Mouse (Mus musculus): ENCODE results near the gene Stt3a. TPM values are rescaled to one million over a fixed set of nuclear protein-coding genes. Genes with fewer than 3 reads are reported as not detected.

Stt3a gene
- polyA plus RNA-seq, 1 experiment from 2014 or later = 323 TPM

DNA sequence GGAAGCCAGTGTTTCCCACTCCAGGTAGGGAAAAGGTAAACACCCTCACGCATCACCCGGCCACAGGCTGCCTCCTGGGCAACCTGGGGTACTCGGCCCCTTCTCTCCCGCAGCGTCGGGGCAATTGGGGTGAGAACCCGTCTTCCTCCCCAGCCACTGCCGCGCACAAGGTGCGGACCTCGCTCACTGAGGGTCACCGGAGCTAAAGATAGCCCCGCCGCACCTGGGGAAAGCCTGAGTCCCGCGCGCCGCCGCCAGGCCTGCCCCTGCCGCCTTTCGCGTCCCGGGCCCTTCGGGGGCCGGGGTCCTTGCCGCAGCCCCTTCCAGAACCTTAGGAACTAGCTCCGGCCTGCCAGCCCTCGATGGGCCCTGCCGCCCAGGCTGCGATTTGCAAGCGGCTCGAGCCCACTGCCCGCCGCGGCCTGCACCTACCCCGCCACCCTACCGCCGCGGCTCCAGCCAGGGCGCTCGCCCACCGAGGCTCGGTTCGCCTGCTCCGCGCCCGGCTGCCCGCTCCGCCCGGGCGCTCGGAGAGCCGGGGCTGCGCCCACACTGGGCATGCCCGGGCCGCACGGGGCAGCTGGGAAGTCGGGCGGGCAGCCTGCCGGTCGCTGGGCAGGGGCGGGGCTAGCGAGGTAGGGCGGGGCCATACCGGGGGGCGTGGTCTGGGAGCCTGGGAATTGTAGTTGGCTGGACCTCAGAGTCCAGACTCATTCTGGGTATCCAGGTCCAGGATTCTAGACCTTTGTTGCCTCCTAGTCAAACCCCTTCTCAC lies 29.5 kb upstream of the Stt3a start, which contains the start of gene Ei24:
Gene Ei24, minus strand, starts transcription at position 613 of the 775 bp plus-strand sequence.
- H3K9ac ChIP-seq (ENCODE audit: low read depth, low read length) = peak within 1 kb of the TSS; percentile 97
- peak within 1 kb of the TSS; percentile 99 for H3K4me3 ChIP-seq (ENCODE audit: low read length)
- ATAC-seq = peak; percentile 100
- peak within 1 kb of the TSS; percentile 87 for H3K4me2 ChIP-seq (ENCODE audit: low read depth, low read length)
- WGBS = under 1% methylated on average over 66 of the region's 66 CpGs
- peaks cover 9% of the 10 kb centered on the region for H3K4me1 ChIP-seq (ENCODE audit: control insufficient read depth, insufficient read depth, low read length)
- H3K9me3 ChIP-seq (ENCODE audit: control insufficient read depth, low read length) = no peaks in the 10 kb centered on the region
- H3K36me3 ChIP-seq (ENCODE audit: control insufficient read depth, insufficient read depth, low read length) = no peaks in the 10 kb centered on the region
- no peaks in the 10 kb centered on the region for H3K27me3 ChIP-seq (replicated peaks; ENCODE audit: control insufficient read depth, insufficient read depth, low read length)
- peak within 1 kb of the TSS; percentile 70 for H3K27ac ChIP-seq (ENCODE audit: low read length)

DNA sequence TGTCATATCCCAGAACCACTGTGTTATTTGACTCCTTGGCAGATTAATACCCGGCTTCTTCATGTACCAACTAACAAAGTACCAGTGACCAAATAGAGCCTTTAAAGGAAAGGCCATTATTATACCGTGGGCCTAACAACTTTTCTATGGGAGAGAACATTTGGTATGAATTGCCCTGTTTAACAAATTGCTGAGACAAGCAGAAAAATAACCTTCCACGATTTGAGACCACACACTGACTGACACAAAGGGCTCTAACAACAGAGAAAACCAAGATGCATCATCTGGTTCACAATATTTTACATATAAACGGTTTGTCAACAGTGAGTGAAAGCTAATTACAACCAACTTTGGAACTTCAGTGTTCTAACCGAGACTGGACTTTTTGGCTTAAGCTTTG lies 28.7 kb upstream of the Stt3a start:
- ATAC-seq = no peak
- H3K9me3 ChIP-seq (ENCODE audit: control insufficient read depth, low read length) = no peaks in the 10 kb centered on the region
- peak overlapping the region; percentile 99 for H3K4me3 ChIP-seq (ENCODE audit: low read length)
- H3K27me3 ChIP-seq (replicated peaks; ENCODE audit: control insufficient read depth, insufficient read depth, low read length) = no peaks in the 10 kb centered on the region
- no peaks in the 10 kb centered on the region for H3K36me3 ChIP-seq (ENCODE audit: control insufficient read depth, insufficient read depth, low read length)
- peak overlapping the region; percentile 97 for H3K9ac ChIP-seq (ENCODE audit: low read depth, low read length)
- H3K4me2 ChIP-seq (ENCODE audit: low read depth, low read length) = peak overlapping the region; percentile 87
- WGBS = 14% methylated on average over 5 of the region's 5 CpGs
- H3K4me1 ChIP-seq (ENCODE audit: control insufficient read depth, insufficient read depth, low read length) = peaks cover 9% of the 10 kb centered on the region
- H3K27ac ChIP-seq (ENCODE audit: low read length) = no peak overlapping the region; the same call in 1 of the 2 replicates

DNA sequence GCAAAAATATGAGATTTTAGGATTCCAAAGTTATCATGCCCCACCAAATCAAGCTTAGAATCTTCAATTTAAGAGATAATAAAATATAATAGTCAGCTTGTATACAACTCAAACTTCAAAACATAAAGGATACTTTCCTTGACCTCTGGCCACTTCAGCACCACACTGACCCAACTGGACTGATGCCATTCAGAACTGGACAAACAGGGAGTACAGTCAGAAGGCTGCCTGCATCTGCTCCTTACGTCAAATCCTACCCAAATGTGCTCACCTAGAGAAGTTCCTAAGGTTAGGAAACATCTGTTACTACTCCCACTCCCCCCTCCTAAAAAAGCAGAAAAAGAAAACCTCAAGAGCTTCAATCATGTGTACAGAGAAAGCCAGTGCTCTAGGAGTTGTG lies 28.1 kb upstream of the Stt3a start:
- WGBS = 100% methylated on average over 1 of the region's 1 CpGs
- H3K4me2 ChIP-seq (ENCODE audit: low read depth, low read length) = peak overlapping the region; percentile 87; the same call in 1 of the 2 replicates
- peaks cover 3% of the 10 kb centered on the region; the same call in 1 of the 2 replicates for H3K36me3 ChIP-seq (ENCODE audit: control insufficient read depth, insufficient read depth, low read length)
- no peaks in the 10 kb centered on the region for H3K27me3 ChIP-seq (replicated peaks; ENCODE audit: control insufficient read depth, insufficient read depth, low read length)
- no peak overlapping the region for H3K9ac ChIP-seq (ENCODE audit: low read depth, low read length)
- H3K9me3 ChIP-seq (ENCODE audit: control insufficient read depth, low read length) = no peaks in the 10 kb centered on the region
- H3K27ac ChIP-seq (ENCODE audit: low read length) = no peak overlapping the region
- ATAC-seq = no peak
- peaks cover 9% of the 10 kb centered on the region for H3K4me1 ChIP-seq (ENCODE audit: control insufficient read depth, insufficient read depth, low read length)
- H3K4me3 ChIP-seq (ENCODE audit: low read length) = no peak overlapping the region

DNA sequence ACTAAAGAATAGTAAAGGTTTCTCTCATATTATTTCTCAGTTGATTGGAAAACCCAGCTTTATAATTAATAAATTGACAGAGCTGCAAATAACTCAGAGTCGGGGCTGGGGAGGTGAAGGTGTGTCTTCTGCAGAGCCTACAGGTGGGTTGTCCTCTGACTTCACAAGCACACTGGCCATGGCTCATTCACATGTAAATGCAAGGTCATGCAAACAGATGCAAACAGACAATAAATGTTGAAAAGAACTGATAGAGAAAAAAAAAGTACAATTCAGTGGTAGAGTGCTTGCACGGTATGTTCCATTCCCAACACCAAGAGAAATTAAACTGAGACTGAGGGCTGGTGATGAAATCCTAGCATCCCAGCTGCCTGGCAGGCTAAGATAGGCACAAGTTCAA lies 27.0 kb upstream of the Stt3a start:
- no peak for ATAC-seq
- H3K4me3 ChIP-seq (ENCODE audit: low read length) = no peak overlapping the region
- H3K27me3 ChIP-seq (replicated peaks; ENCODE audit: control insufficient read depth, insufficient read depth, low read length) = no peaks in the 10 kb centered on the region
- H3K9me3 ChIP-seq (ENCODE audit: control insufficient read depth, low read length) = no peaks in the 10 kb centered on the region
- no peak overlapping the region for H3K4me2 ChIP-seq (ENCODE audit: low read depth, low read length)
- no peak overlapping the region for H3K27ac ChIP-seq (ENCODE audit: low read length)
- H3K9ac ChIP-seq (ENCODE audit: low read depth, low read length) = no peak overlapping the region
- 74% methylated on average over 2 of the region's 2 CpGs for WGBS
- H3K4me1 ChIP-seq (ENCODE audit: control insufficient read depth, insufficient read depth, low read length) = peaks cover 9% of the 10 kb centered on the region
- H3K36me3 ChIP-seq (ENCODE audit: control insufficient read depth, insufficient read depth, low read length) = peaks cover 6% of the 10 kb centered on the region; the same call in 1 of the 2 replicates

DNA sequence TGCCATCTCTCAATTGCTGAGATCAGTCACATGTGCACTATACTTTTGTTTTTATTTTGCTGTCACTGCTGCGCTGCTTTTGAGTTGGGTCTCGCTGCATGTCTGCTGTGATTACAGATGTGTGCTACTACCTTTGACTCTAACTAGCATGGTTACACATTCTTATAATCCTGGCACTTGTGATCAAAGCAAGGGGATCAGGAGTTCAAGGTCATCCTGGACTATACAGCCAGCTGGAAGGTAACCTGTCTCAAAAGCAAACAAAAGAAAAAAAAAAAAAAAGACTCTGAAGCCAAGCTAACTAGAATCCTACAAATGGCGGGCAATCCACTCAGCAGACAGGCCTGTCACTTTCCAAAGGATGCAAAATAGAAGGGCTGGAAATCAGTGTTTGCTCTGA lies 24.7 kb upstream of the Stt3a start:
- Histone ChIP-seq H3K9me3 (ENCODE audit: control insufficient read depth, low read length) (no peaks in the 10 kb centered on the region), H3K27me3 (replicated peaks; ENCODE audit: control insufficient read depth, insufficient read depth, low read length) (no peaks in the 10 kb centered on the region), H3K4me2 (ENCODE audit: low read depth, low read length) (no peak overlapping the region), H3K36me3 (ENCODE audit: control insufficient read depth, insufficient read depth, low read length) (peaks cover 14% of the 10 kb centered on the region), H3K9ac (ENCODE audit: low read depth, low read length) (no peak overlapping the region), H3K27ac (ENCODE audit: low read length) (no peak overlapping the region), H3K4me1 (ENCODE audit: control insufficient read depth, insufficient read depth, low read length) (peaks cover 6% of the 10 kb centered on the region), H3K4me3 (ENCODE audit: low read length) (no peak overlapping the region)
- WGBS = 83% methylated on average over 3 of the region's 3 CpGs
- ATAC-seq = no peak

DNA sequence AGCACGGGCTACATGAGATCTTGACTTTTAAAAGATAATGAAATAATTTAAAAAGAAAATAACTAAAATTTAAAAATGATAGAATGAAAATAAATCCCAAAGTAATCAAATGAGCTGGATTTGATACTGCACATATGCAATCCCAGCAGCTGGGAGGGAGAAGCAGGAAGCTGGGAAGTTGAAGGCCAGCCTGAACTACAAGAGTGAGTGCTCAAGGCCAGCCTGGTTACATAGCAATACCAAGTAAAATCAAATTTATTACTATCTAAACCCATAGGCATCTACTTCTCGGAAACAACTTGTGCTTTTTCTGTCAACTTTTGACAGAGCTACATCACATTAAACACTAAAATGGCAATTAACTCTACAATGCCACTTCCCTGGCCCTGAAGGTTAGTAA lies 16.4 kb upstream of the Stt3a start:
- Histone ChIP-seq H3K4me2 (ENCODE audit: low read depth, low read length) (no peak overlapping the region), H3K27me3 (replicated peaks; ENCODE audit: control insufficient read depth, insufficient read depth, low read length) (no peaks in the 10 kb centered on the region), H3K9ac (ENCODE audit: low read depth, low read length) (no peak overlapping the region), H3K9me3 (ENCODE audit: control insufficient read depth, low read length) (no peaks in the 10 kb centered on the region), H3K36me3 (ENCODE audit: control insufficient read depth, insufficient read depth, low read length) (peaks cover 18% of the 10 kb centered on the region), H3K27ac (ENCODE audit: low read length) (no peak overlapping the region), H3K4me3 (ENCODE audit: low read length) (no peak overlapping the region), H3K4me1 (ENCODE audit: control insufficient read depth, insufficient read depth, low read length) (no peaks in the 10 kb centered on the region)
- WGBS = 76% methylated on average over 2 of the region's 2 CpGs
- no peak for ATAC-seq

DNA sequence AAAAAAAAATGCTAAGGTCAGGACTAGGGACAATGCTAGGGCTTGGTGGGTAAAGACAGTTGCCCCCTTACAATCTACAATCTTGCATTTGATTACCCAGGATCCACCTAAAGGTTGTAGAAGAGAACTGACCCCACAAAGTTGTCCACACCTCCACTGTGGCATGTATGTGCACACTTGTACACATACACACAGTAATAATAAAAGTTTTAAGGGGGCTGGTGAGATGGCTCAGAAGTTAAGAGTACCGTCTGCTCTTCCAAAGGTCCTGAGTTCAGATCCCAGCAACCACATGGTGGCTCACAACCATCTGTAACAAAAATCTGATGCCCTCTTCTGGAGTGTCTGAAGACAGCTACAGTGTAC lies 1.6 kb upstream of the Stt3a start:
- Histone ChIP-seq H3K4me3 (ENCODE audit: low read length) (no peak overlapping the region), H3K9ac (ENCODE audit: low read depth, low read length) (0 out of 2 replicates have a peak overlapping the region, but pooled peaks have one; percentile 84), H3K4me1 (ENCODE audit: control insufficient read depth, insufficient read depth, low read length) (peaks cover 9% of the 10 kb centered on the region), H3K36me3 (ENCODE audit: control insufficient read depth, insufficient read depth, low read length) (peaks cover 4% of the 10 kb centered on the region), H3K27me3 (replicated peaks; ENCODE audit: control insufficient read depth, insufficient read depth, low read length) (no peaks in the 10 kb centered on the region), H3K27ac (ENCODE audit: low read length) (no peak overlapping the region), H3K4me2 (ENCODE audit: low read depth, low read length) (peak overlapping the region; percentile 60; the same call in 1 of the 2 replicates), H3K9me3 (ENCODE audit: control insufficient read depth, low read length) (no peaks in the 10 kb centered on the region)
- 84% methylated on average over 1 of the region's 1 CpGs for WGBS
- ATAC-seq = no peak

DNA sequence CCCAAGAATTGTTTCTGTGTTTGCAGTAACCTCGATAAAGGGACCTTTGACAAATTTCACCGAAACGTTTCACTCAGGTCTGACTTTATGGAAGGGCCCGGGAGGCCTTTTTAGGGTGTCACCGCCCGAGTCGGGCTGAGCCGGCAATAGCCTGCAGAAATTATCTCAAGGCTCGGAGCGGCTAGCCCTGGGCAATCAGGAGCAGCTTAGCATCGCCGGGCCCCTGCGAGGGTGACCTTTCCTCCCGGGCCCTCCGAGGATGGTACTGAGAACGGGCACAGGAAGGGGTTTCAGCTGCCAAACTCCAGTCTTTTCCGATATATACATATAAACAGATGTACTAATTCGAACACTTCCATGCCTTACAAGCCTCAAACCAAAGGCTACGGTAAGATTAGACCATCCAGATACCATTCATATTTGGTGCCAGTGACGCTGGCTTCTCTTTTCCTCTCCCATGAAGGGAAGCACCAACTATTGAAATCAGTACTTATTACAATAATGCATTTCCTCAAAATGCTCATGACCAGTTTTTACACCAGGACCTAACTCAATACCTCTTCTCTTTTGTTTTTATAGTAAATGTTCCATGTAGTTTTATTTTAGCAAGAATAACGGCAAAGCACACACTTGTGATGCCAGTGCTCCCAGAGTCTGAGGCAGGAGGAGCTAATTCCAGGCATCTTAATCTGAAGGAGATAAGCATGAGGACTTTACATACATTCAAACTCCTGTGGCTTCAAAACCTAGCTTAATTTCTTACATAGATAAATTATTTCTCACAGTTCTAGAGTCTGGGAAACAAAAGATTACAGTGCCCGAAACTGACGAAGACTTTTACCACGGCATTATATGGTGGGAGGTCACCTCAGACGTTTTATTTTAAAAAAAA lies 923 bp upstream of the Stt3a start:
- Histone ChIP-seq H3K4me3 (ENCODE audit: low read length) (peak overlapping the region; percentile 71), H3K9ac (ENCODE audit: low read depth, low read length) (peak overlapping the region; percentile 84), H3K27ac (ENCODE audit: low read length) (peak overlapping the region; percentile 86), H3K27me3 (replicated peaks; ENCODE audit: control insufficient read depth, insufficient read depth, low read length) (no peaks in the 10 kb centered on the region), H3K9me3 (ENCODE audit: control insufficient read depth, low read length) (no peaks in the 10 kb centered on the region), H3K4me1 (ENCODE audit: control insufficient read depth, insufficient read depth, low read length) (peaks cover 9% of the 10 kb centered on the region), H3K4me2 (ENCODE audit: low read depth, low read length) (peak overlapping the region; percentile 60), H3K36me3 (ENCODE audit: control insufficient read depth, insufficient read depth, low read length) (peaks cover 4% of the 10 kb centered on the region)
- 13% methylated on average over 25 of the region's 25 CpGs for WGBS
- peak; percentile 37 for ATAC-seq

DNA sequence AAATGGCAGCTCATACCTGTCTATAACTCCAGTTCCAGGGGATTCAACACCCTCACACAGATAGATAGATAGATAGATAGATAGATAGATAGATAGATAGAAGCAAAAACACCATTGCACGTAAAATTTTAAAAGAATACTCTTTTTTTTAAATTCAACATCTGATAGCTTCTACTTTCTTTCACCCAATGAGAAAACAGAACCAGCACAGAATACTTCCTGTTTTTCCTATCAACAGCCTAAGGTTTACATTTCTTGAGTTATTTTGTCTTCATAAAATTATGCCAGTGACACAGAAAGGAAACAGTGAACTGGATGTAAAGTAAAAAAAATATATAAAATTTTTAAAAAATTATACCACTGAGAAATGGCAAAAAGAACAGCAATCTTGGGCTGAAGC lies 3.1 kb downstream of the Stt3a start:
- H3K4me3 ChIP-seq (ENCODE audit: low read length) = no peak overlapping the region
- WGBS = 89% methylated on average over 1 of the region's 1 CpGs
- ATAC-seq = no peak

More for the DNA sequence above, 3.1 kb downstream of the Stt3a start:
- H3K4me1 ChIP-seq (ENCODE audit: control insufficient read depth, insufficient read depth, low read length) = peaks cover 9% of the 10 kb centered on the region
- H3K36me3 ChIP-seq (ENCODE audit: control insufficient read depth, insufficient read depth, low read length) = peaks cover 10% of the 10 kb centered on the region
- no peaks in the 10 kb centered on the region for H3K9me3 ChIP-seq (ENCODE audit: control insufficient read depth, low read length)
- H3K27me3 ChIP-seq (replicated peaks; ENCODE audit: control insufficient read depth, insufficient read depth, low read length) = no peaks in the 10 kb centered on the region
- H3K27ac ChIP-seq (ENCODE audit: low read length) = no peak overlapping the region
- H3K9ac ChIP-seq (ENCODE audit: low read depth, low read length) = no peak overlapping the region
- no peak overlapping the region for H3K4me2 ChIP-seq (ENCODE audit: low read depth, low read length)

Data from intestine, embryonic 16.5 days (tissue).